Mouse (Mus musculus): ENCODE measurements around the gene Rfc4.

The Rfc4 gene

GRCm38 (mm10) chr16:23132336-23132735 is 4.8 kb upstream of the Rfc4 start:
- no peak for DNase-seq

GRCm38 (mm10) chr16:23130303-23130702 is 2.8 kb upstream of the Rfc4 start:
- no peak for DNase-seq

- DNase-seq, result no peak
Observed at GRCm38 (mm10) chr16:23127311-23127672, 245 bp downstream of the Rfc4 start.

GRCm38 (mm10) chr16:23124398-23124797 is 3.1 kb downstream of the Rfc4 start:
- no peak for DNase-seq

- no peak for DNase-seq
Observed at GRCm38 (mm10) chr16:23123104-23123503, 4.4 kb downstream of the Rfc4 start.

GRCm38 (mm10) chr16:23122446-23122845 is 5.1 kb downstream of the Rfc4 start:
- DNase-seq, result no peak

- DNase-seq, result no peak
Observed at GRCm38 (mm10) chr16:23117173-23117572, 10.4 kb downstream of the Rfc4 start.

- no peak for DNase-seq
Observed at GRCm38 (mm10) chr16:23115486-23115885, 12.1 kb downstream of the Rfc4 start.

- DNase-seq, result no peak
Observed at GRCm38 (mm10) chr16:23114339-23115171, 13.0 kb downstream of the Rfc4 start.

- no peak for DNase-seq
Observed at GRCm38 (mm10) chr16:23113903-23114302, 13.6 kb downstream of the Rfc4 start.

- DNase-seq, result no peak
Observed at GRCm38 (mm10) chr16:23112861-23113435, 14.6 kb downstream of the Rfc4 start.

GRCm38 (mm10) chr16:23112348-23112747 is 15.2 kb downstream of the Rfc4 start:
- DNase-seq, result no peak

- DNase-seq, result no peak
Observed at GRCm38 (mm10) chr16:23109350-23110280, 17.9 kb downstream of the Rfc4 start.

- DNase-seq, result no peak
Observed at GRCm38 (mm10) chr16:23108943-23109342, 18.6 kb downstream of the Rfc4 start.

GRCm38 (mm10) chr16:23107946-23108759 is 19.4 kb downstream of the Rfc4 start:
- peak; percentile 86 for DNase-seq

- peak; percentile 94 for DNase-seq
Observed at GRCm38 (mm10) chr16:23107231-23107942, 20.1 kb downstream of the Rfc4 start, which contains the start of gene Eif4a2. Gene Eif4a2, plus strand, starts transcription at chr16:23107444.

GRCm38 (mm10) chr16:23106121-23106520 is 21.4 kb downstream of the Rfc4 start:
- DNase-seq, result no peak

GRCm38 (mm10) chr16:23103841-23104240 is 23.7 kb downstream of the Rfc4 start:
- no peak for DNase-seq

GRCm38 (mm10) chr16:23103038-23103745 is 24.3 kb downstream of the Rfc4 start:
- peak; percentile 41 for DNase-seq

- no peak for DNase-seq
Observed at GRCm38 (mm10) chr16:23102340-23103037, 25.0 kb downstream of the Rfc4 start.

Measured in kidney, adult 18-20 months (tissue).